Mouse (Mus musculus): ENCODE results near the gene Bend3. TPM values are rescaled to one million over a fixed set of nuclear protein-coding genes. Genes with fewer than 3 reads are reported as not detected.
A peak's percentile ranks its signal among the peaks of the same experiment; 100 is the strongest.

Gene Bend3
- polyA plus RNA-seq, 1 experiment from 2014 or later: 8.8 TPM

DNA sequence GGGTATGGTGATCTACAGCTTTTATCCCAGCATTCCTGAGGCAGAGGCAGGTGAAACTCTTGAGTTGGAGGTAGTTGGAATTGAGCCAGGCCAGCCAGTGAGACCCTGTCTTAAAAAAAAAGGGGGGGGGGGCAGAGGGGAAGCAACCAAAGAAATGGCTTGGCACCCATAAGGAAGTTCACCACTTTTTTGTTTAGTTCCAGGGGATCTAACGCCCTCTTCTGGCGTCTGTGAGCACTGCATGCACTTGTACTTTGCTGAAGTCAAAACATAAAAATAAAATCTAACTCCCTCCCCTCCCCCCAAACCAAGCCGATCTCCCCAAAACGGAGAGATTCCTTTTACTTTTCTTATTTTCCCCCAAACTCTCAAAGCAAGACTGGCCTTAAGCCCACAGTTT is 3.3 kb upstream of the Bend3 start:
- DNase-seq (ENCODE audit: low spot score) (peak; percentile 47), ATAC-seq (ENCODE audit: low FRiP score) (no peak)
- H3K9me3 ChIP-seq (ENCODE audit: control insufficient read depth, low read length): no peaks in the 10 kb centered on the region
- H3K9ac ChIP-seq (ENCODE audit: low read depth, low read length): no peak overlapping the region
- WGBS: 52% methylated on average over 4 of the region's 4 CpGs
- H3K4me3 ChIP-seq (ENCODE audit: low read depth, low read length): no peak overlapping the region
- no peak overlapping the region for H3K27ac ChIP-seq (ENCODE audit: low read depth, low read length)
- H3K4me1 ChIP-seq (replicated peaks; ENCODE audit: control insufficient read depth, insufficient read depth, low read length): no peaks in the 10 kb centered on the region; the same call in 1 of the 2 replicates
- no peak overlapping the region for H3K4me2 ChIP-seq (replicated peaks; ENCODE audit: low read depth, low read length)
- no peaks in the 10 kb centered on the region for H3K27me3 ChIP-seq (ENCODE audit: control insufficient read depth, insufficient read depth, low read length)
- no peaks in the 10 kb centered on the region for H3K36me3 ChIP-seq (ENCODE audit: control insufficient read depth, insufficient read depth, low read length)

DNA sequence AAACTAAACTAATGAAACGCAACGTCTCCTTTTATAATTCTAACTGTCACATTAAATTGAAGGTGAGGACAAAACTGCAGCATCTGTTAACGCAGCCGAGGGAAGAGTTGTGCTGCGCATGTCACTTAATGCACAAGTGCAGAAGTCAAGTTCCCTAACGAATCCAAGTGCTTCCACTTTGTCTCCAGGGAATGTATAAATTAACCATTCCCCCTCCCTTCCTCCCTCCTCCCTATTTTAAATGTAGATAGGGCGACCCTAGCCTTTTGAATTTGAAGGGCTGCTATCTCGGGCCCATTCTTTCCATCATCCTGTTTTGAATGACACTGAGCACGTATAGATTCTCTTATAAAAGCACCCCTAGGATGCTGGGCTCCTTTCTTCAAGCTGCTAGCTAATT is 1.2 kb upstream of the Bend3 start:
- Histone ChIP-seq H3K4me3 (ENCODE audit: low read depth, low read length) (peak overlapping the region; percentile 85), H3K27ac (ENCODE audit: low read depth, low read length) (peak overlapping the region; percentile 99), H3K27me3 (ENCODE audit: control insufficient read depth, insufficient read depth, low read length) (no peaks in the 10 kb centered on the region), H3K9ac (ENCODE audit: low read depth, low read length) (peak overlapping the region; percentile 99; the same call in 1 of the 2 replicates), H3K4me1 (replicated peaks; ENCODE audit: control insufficient read depth, insufficient read depth, low read length) (no peaks in the 10 kb centered on the region; the same call in 1 of the 2 replicates), H3K36me3 (ENCODE audit: control insufficient read depth, insufficient read depth, low read length) (no peaks in the 10 kb centered on the region), H3K4me2 (replicated peaks; ENCODE audit: low read depth, low read length) (peak overlapping the region; percentile 98), H3K9me3 (ENCODE audit: control insufficient read depth, low read length) (no peaks in the 10 kb centered on the region)
- ATAC-seq (ENCODE audit: low FRiP score) (peak; percentile 15), DNase-seq (ENCODE audit: low spot score) (no peak)
- WGBS: 8% methylated on average over 9 of the region's 9 CpGs

DNA sequence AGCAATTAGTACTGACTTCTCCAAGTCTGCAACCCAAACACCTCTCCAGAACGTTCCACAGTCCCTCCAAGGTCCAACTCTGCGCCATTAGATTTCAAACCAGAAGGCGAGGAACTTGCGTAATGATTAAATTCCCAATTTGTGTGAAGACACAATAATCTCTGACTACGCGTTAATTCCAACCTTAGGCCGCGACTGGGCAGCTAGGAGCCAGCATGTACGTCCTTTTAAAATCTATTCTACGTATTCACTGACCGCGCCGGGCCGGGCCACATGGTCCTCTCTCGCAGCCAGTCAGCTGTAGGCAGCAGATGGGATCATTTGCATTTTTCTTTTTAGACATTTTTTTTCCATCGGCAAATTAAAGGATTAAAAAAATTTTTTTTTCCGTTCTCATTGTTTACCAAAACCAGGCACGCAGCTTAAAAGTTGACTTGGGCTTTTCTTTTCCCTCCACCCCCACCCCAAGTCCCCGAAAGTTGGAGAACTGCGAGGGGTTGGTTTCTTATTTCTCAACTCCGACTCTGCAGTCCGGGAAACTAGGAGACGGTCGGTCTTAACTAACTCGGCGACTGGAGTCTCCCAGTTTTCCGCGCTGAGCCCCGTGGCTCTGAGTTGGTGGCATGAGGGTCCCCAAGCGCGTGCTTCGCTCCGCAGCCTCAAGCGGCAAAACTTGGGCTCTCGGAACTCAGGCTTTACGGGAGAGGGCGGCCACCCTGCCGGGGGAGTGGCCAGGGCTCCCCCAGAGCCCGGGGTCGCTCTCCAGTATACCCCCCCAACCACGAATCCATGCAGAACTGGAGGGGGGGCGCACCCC is 558 bp upstream of the Bend3 start:
- Histone ChIP-seq H3K36me3 (ENCODE audit: control insufficient read depth, insufficient read depth, low read length) (no peaks in the 10 kb centered on the region), H3K27me3 (ENCODE audit: control insufficient read depth, insufficient read depth, low read length) (no peaks in the 10 kb centered on the region), H3K4me3 (ENCODE audit: low read depth, low read length) (peak overlapping the region; percentile 85), H3K4me2 (replicated peaks; ENCODE audit: low read depth, low read length) (peak overlapping the region; percentile 98), H3K4me1 (replicated peaks; ENCODE audit: control insufficient read depth, insufficient read depth, low read length) (no peaks in the 10 kb centered on the region; the same call in 1 of the 2 replicates), H3K9ac (ENCODE audit: low read depth, low read length) (peak overlapping the region; percentile 99), H3K9me3 (ENCODE audit: control insufficient read depth, low read length) (no peaks in the 10 kb centered on the region), H3K27ac (ENCODE audit: low read depth, low read length) (peak overlapping the region; percentile 99)
- peak; percentile 72 for ATAC-seq (ENCODE audit: low FRiP score)
- DNase-seq (ENCODE audit: low spot score): peak; percentile 81
- under 1% methylated on average over 42 of the region's 42 CpGs for WGBS

DNA sequence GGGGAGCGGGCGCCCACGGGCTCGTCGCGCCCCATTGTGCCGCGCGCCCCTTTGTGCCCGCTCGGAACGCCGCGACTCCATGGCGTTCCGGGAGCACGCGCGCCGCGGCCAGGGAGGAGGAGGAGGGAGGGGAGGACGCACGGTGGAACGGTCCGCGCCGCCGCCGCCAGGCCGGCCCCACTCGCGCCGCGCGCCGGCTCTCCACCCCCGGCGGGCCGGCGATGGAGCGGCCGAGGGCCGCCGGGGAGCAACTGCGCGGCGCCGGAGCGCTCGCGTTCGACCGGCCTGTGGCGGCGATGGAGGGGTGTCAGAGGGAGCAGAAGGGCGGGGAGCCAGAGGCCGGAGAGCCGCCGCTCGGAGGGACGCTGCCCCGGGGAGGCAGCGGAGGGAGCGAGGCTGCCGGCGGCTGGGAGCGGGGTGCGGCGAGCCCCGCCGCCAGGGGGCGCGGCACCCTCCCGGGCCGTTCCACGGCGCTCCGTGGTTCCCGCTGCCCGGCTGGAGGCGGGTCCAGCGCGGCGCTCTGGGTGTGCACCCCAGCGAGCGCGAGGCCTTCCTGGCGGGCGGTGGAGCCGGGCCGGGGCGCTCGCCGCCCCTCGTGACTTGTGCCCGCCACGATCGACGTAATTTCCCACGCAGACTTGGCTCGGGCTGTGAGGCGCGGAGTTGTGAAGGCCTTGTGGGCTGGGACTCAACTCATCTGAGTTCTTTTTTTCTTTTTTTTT is 966 bp downstream of the Bend3 start:
- DNase-seq (ENCODE audit: low spot score) (peak; percentile 91), ATAC-seq (ENCODE audit: low FRiP score) (peak; percentile 74)
- Histone ChIP-seq H3K27ac (ENCODE audit: low read depth, low read length) (peak overlapping the region; percentile 99), H3K4me2 (replicated peaks; ENCODE audit: low read depth, low read length) (peak overlapping the region; percentile 98), H3K36me3 (ENCODE audit: control insufficient read depth, insufficient read depth, low read length) (no peaks in the 10 kb centered on the region), H3K27me3 (ENCODE audit: control insufficient read depth, insufficient read depth, low read length) (no peaks in the 10 kb centered on the region), H3K9me3 (ENCODE audit: control insufficient read depth, low read length) (no peaks in the 10 kb centered on the region), H3K4me1 (replicated peaks; ENCODE audit: control insufficient read depth, insufficient read depth, low read length) (no peaks in the 10 kb centered on the region; the same call in 1 of the 2 replicates), H3K9ac (ENCODE audit: low read depth, low read length) (peak overlapping the region; percentile 99), H3K4me3 (ENCODE audit: low read depth, low read length) (peak overlapping the region; percentile 85)
- under 1% methylated on average over 34 of the region's 103 CpGs for WGBS

DNA sequence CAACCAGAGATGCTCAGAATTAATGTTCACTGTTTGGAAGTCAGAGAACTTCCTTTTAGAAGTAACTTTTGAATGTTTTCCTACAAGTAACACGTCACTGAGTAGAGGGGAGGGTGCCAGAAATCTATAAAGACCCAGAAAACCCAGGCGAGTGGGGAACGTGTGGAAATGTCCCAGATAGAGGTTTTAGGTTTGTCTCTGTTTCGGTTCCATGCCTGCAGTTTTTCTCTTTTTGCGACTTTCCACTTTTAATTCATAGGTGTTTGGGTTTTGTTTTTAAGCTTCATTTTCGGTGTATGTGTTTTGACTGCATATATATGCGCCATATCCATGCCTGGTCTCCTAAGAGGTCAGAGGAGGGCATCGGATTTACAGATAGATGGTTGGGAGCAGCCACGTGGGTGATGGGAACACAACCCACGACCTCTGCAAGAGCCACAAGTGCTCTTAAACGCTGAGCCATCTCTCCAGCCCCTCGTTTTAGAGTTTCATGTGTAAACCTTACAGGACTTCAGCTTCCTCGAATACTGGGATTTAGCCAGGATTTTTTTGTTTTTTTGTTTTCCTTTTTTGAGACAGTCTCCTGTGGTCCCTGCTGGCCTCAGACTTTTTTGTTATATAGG is 1.7 kb downstream of the Bend3 start:
- Histone ChIP-seq H3K9ac (ENCODE audit: low read depth, low read length) (peak overlapping the region; percentile 99), H3K9me3 (ENCODE audit: control insufficient read depth, low read length) (no peaks in the 10 kb centered on the region), H3K4me1 (replicated peaks; ENCODE audit: control insufficient read depth, insufficient read depth, low read length) (no peaks in the 10 kb centered on the region; the same call in 1 of the 2 replicates), H3K4me3 (ENCODE audit: low read depth, low read length) (peak overlapping the region; percentile 85), H3K27ac (ENCODE audit: low read depth, low read length) (no peak overlapping the region), H3K27me3 (ENCODE audit: control insufficient read depth, insufficient read depth, low read length) (no peaks in the 10 kb centered on the region), H3K4me2 (replicated peaks; ENCODE audit: low read depth, low read length) (peak overlapping the region; percentile 98), H3K36me3 (ENCODE audit: control insufficient read depth, insufficient read depth, low read length) (no peaks in the 10 kb centered on the region)
- ATAC-seq (ENCODE audit: low FRiP score): no peak
- DNase-seq (ENCODE audit: low spot score): peak; percentile 31
- WGBS: 3% methylated on average over 13 of the region's 13 CpGs

DNA sequence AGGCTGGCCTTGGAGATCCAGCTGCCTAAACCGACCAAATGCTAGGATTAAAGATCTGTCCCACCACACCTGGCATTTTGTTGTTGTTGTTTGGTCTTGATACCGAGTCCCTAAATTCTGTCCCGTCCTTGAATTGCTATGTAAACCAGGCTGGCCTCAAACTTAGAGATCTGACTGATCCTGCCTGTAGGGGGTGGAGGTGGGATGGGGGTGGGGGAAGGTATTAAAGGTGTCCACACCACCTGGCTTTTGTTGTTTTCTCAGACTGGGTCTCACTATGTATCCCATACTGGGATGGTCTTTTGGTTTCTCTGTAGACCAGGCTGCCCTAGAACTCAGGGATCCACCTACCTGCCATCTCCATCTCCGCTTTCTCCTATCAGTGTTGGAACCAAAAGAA is 2.5 kb downstream of the Bend3 start:
- Histone ChIP-seq H3K36me3 (ENCODE audit: control insufficient read depth, insufficient read depth, low read length) (no peaks in the 10 kb centered on the region), H3K27me3 (ENCODE audit: control insufficient read depth, insufficient read depth, low read length) (no peaks in the 10 kb centered on the region), H3K9me3 (ENCODE audit: control insufficient read depth, low read length) (no peaks in the 10 kb centered on the region), H3K4me1 (replicated peaks; ENCODE audit: control insufficient read depth, insufficient read depth, low read length) (no peaks in the 10 kb centered on the region; the same call in 1 of the 2 replicates), H3K4me3 (ENCODE audit: low read depth, low read length) (no peak overlapping the region), H3K4me2 (replicated peaks; ENCODE audit: low read depth, low read length) (no peak overlapping the region), H3K9ac (ENCODE audit: low read depth, low read length) (no peak overlapping the region), H3K27ac (ENCODE audit: low read depth, low read length) (no peak overlapping the region)
- 36% methylated on average over 4 of the region's 4 CpGs for WGBS
- DNase-seq (ENCODE audit: low spot score) (no peak), ATAC-seq (ENCODE audit: low FRiP score) (no peak)

DNA sequence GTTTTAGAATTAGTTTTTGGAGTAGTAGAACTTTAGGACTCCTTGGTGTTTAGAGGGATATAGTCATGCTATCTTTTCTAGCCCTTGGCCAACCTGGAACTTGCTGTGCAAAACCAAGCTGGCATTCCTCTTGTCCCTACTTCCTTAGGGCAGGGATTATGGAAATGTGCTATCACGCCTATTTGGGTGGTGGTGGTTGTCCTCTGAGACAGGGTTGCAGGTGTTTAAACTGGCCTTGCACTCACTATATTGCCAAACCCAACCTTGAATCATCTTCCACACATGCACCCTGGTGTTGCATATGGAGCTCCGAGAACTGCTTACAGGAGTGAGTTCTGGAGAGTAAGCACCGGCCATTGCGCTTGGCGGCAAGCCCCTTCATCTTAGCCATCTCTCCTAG is 3.4 kb downstream of the Bend3 start:
- H3K9me3 ChIP-seq (ENCODE audit: control insufficient read depth, low read length): no peaks in the 10 kb centered on the region
- H3K4me1 ChIP-seq (replicated peaks; ENCODE audit: control insufficient read depth, insufficient read depth, low read length): no peaks in the 10 kb centered on the region; the same call in 1 of the 2 replicates
- no peak overlapping the region for H3K4me3 ChIP-seq (ENCODE audit: low read depth, low read length)
- no peaks in the 10 kb centered on the region for H3K36me3 ChIP-seq (ENCODE audit: control insufficient read depth, insufficient read depth, low read length)
- no peaks in the 10 kb centered on the region for H3K27me3 ChIP-seq (ENCODE audit: control insufficient read depth, insufficient read depth, low read length)
- DNase-seq (ENCODE audit: low spot score) (no peak), ATAC-seq (ENCODE audit: low FRiP score) (no peak)
- H3K4me2 ChIP-seq (replicated peaks; ENCODE audit: low read depth, low read length): no peak overlapping the region
- WGBS: 88% methylated on average over 5 of the region's 5 CpGs
- H3K9ac ChIP-seq (ENCODE audit: low read depth, low read length): no peak overlapping the region
- H3K27ac ChIP-seq (ENCODE audit: low read depth, low read length): no peak overlapping the region

DNA sequence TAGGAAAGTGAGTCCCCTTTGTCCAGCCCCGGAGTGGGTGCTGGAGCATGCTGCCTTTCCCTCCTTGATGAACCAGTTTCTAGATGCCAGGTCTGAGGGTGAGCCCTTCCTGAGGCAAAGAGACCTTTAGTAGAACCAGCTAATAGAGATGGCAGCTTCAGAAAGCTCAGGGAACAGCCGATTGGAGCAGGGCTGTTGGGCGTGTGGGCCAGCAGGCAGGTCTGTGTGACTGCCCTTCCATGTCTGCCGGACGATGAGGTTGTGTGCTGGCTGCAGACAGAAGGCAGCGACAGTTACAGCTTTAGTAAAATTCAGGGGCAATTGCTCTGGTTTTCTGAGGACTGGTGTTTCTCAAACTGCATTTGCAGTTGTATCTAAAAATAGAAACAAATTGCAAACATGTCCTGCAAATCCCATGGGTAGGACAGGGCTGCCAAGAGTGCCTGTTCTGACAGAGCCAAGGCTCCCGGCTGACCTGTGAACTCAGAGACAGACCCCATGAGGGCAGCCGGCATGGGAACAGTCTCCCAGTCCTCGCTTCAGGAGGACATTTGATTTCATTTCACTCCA is 4.9 kb downstream of the Bend3 start:
- H3K9ac ChIP-seq (ENCODE audit: low read depth, low read length): no peak overlapping the region
- no peak overlapping the region for H3K4me2 ChIP-seq (replicated peaks; ENCODE audit: low read depth, low read length)
- DNase-seq (ENCODE audit: low spot score) (no peak), ATAC-seq (ENCODE audit: low FRiP score) (no peak)
- H3K27me3 ChIP-seq (ENCODE audit: control insufficient read depth, insufficient read depth, low read length): no peaks in the 10 kb centered on the region
- no peak overlapping the region for H3K4me3 ChIP-seq (ENCODE audit: low read depth, low read length)
- 48% methylated on average over 9 of the region's 9 CpGs for WGBS
- peak overlapping the region; percentile 12; the same call in 1 of the 2 replicates for H3K27ac ChIP-seq (ENCODE audit: low read depth, low read length)
- H3K9me3 ChIP-seq (ENCODE audit: control insufficient read depth, low read length): no peaks in the 10 kb centered on the region
- no peaks in the 10 kb centered on the region for H3K36me3 ChIP-seq (ENCODE audit: control insufficient read depth, insufficient read depth, low read length)
- H3K4me1 ChIP-seq (replicated peaks; ENCODE audit: control insufficient read depth, insufficient read depth, low read length): no peaks in the 10 kb centered on the region; the same call in 1 of the 2 replicates
